Mouse (Mus musculus) spleen, adult 2 months (tissue): ENCODE results near the gene Ptpre.

ENCODE experiments used
- CTCF ChIP-seq: fragments of 200-500 bp; IDR thresholded peaks from 2 replicates; pipeline ENCODE4 v1.5.1; 2011; ENCODE audit warnings: mild to moderate bottlenecking, inconsistent platforms; ENCODE audit not compliant: insufficient read depth, insufficient read length, insufficient replicate concordance; ENCODE audit errors: extremely low read depth
- POLR2A ChIP-seq: fragments of 200-500 bp; IDR thresholded peaks from 2 replicates; pipeline ENCODE4 v1.6.1; 2011; ENCODE audit warnings: low read depth, low read length, inconsistent platforms

- TF ChIP-seq CTCF (no peak), POLR2A (no peak)
Observed at GRCm38 (mm10) chr7:135698362-135698761, 161.1 kb downstream of the Ptpre start.
